Comparison of ENCODE assay signal across 11 mouse cellular contexts in the genomic region with DNA sequence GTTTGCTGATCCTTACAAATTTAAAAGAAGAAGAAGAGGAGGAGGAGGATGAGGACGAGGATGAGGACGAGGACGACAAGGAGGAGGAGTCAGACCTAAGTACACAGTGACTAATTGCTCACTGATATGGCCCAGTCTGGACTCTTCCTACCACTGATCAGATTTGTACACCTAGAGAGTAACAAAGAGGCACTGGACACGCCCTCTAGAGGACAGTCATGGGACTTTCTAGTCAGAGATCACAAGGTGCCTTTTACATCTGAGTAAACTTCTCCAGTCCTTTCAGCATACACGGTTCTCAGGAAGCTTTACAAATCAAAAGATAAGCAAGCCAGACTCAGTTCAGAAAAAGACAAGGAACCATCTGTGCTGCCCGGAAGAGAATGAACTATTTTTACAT. TPM values are rescaled to one million over a fixed set of nuclear protein-coding genes. Genes with fewer than 3 reads are reported as not detected.
DNase-seq lines count a peak whose midpoint lies in the region; ATAC-seq and TF ChIP-seq lines count a peak whose summit lies in the region.
"Had no signal": no experiment of that assay in that cellular context is flagged by ENCODE, and none has a peak within 500 bp of the region (broad histone marks: within the 10 kb centered on the region; RNA-seq: fewer than 3 reads in every experiment).

No protein-coding gene starts in this region.

- no peaks in the 10 kb centered on the region for H3K4me1 ChIP-seq in heart, postnatal 0 days (ENCODE audit: control insufficient read depth, insufficient read depth)
- no peaks in the 10 kb centered on the region for H3K4me1 ChIP-seq in neural tube, embryonic 11.5 days (ENCODE audit: control insufficient read depth, insufficient read depth, low read length)
- H3K4me1 ChIP-seq in neural tube, embryonic 15.5 days: 0 out of 2 replicates have a peak, but pooled peaks cover under 1% of the 10 kb centered on the region
- H3K4me1 ChIP-seq: forebrain, embryonic 12.5 days had no signal

- no peaks in the 10 kb centered on the region for H3K27me3 ChIP-seq in heart, postnatal 0 days (ENCODE audit: control insufficient read depth, insufficient read depth, low read length)
- H3K27me3 ChIP-seq in neural tube, embryonic 11.5 days (ENCODE audit: control insufficient read depth, insufficient read depth, low read length): no peaks in the 10 kb centered on the region
- H3K27me3 ChIP-seq in neural tube, embryonic 15.5 days (replicated peaks): no peaks in the 10 kb centered on the region
- H3K27me3 ChIP-seq: midbrain, embryonic 12.5 days had no signal

- ATAC-seq in heart, postnatal 0 days (ENCODE audit: insufficient read depth, low read depth): no peak
- ATAC-seq in neural tube, embryonic 11.5 days (ENCODE audit: insufficient read depth, low FRiP score, low TSS enrichment): no peak
- ATAC-seq in neural tube, embryonic 15.5 days (ENCODE audit: low FRiP score): no peak
- ATAC-seq in inflammation-experienced regulatory T-cells, adult 6 months: no peak
- ATAC-seq: activated CD4-positive, CD25-positive, alpha-beta regulatory T cell, adult 4 months had no signal

- no peak overlapping the region for H3K9ac ChIP-seq in heart, postnatal 0 days (replicated peaks; ENCODE audit: low read depth, low read length)
- no peak overlapping the region for H3K9ac ChIP-seq in neural tube, embryonic 11.5 days (ENCODE audit: low read length)
- H3K9ac ChIP-seq in neural tube, embryonic 15.5 days (replicated peaks): no peak overlapping the region
- H3K9ac ChIP-seq: forebrain, embryonic 12.5 days; midbrain, embryonic 12.5 days had no signal

- no peak overlapping the region for H3K4me2 ChIP-seq in heart, postnatal 0 days (ENCODE audit: low read depth, low read length)
- no peak overlapping the region for H3K4me2 ChIP-seq in neural tube, embryonic 11.5 days (ENCODE audit: low read depth)
- H3K4me2 ChIP-seq in neural tube, embryonic 15.5 days: no peak overlapping the region
- H3K4me2 ChIP-seq: forebrain, embryonic 12.5 days; midbrain, embryonic 12.5 days had no signal

- WGBS in heart, postnatal 0 days: 35% methylated on average over 6 of the region's 6 CpGs
- WGBS in neural tube, embryonic 11.5 days: 56% methylated on average over 6 of the region's 6 CpGs
- 47% methylated on average over 6 of the region's 6 CpGs for WGBS in neural tube, embryonic 15.5 days

- TF ChIP-seq EP300 in heart, postnatal 0 days (IDR thresholded peaks at IDR 0.05; ENCODE audit: low read depth): no peak

- peak; percentile 29; the same call in 1 of the 2 replicates for TF ChIP-seq CTCF in heart, postnatal 0 days (IDR thresholded peaks at IDR 0.05; ENCODE audit: low read depth)

- H3K36me3 ChIP-seq in heart, postnatal 0 days (replicated peaks; ENCODE audit: control insufficient read depth, insufficient read depth, low read length): no peaks in the 10 kb centered on the region
- no peaks in the 10 kb centered on the region for H3K36me3 ChIP-seq in neural tube, embryonic 11.5 days (ENCODE audit: control insufficient read depth, insufficient read depth, low read length)
- no peaks in the 10 kb centered on the region for H3K36me3 ChIP-seq in neural tube, embryonic 15.5 days
- H3K36me3 ChIP-seq: forebrain, embryonic 12.5 days; midbrain, embryonic 12.5 days had no signal

- no peak overlapping the region for H3K27ac ChIP-seq in heart, postnatal 0 days (ENCODE audit: low read depth)
- H3K27ac ChIP-seq in neural tube, embryonic 11.5 days (ENCODE audit: low read depth, low read length): no peak overlapping the region
- H3K27ac ChIP-seq in neural tube, embryonic 15.5 days (replicated peaks): no peak overlapping the region
- H3K27ac ChIP-seq: forebrain, embryonic 12.5 days; midbrain, embryonic 12.5 days had no signal

- no peaks in the 10 kb centered on the region for H3K9me3 ChIP-seq in heart, postnatal 0 days (replicated peaks; ENCODE audit: control insufficient read depth, low read length)
- H3K9me3 ChIP-seq in neural tube, embryonic 11.5 days (ENCODE audit: control insufficient read depth, low read length): no peaks in the 10 kb centered on the region
- H3K9me3 ChIP-seq in neural tube, embryonic 15.5 days (replicated peaks): no peaks in the 10 kb centered on the region
- H3K9me3 ChIP-seq: forebrain, embryonic 12.5 days; midbrain, embryonic 12.5 days had no signal

- DNase-seq in heart, postnatal 0 days (ENCODE audit: low spot score): no peak
- no peak for DNase-seq in heart, adult 9 months (ENCODE audit: low spot score in 2 of 2)
- DNase-seq in neural tube, embryonic 11.5 days (ENCODE audit: low spot score): peak; percentile 31
- DNase-seq in cerebellum, adult 9-11 months: peak; percentile 21
- peak; percentile 14 for DNase-seq in naive thymus-derived CD4-positive, alpha-beta T cell, adult 2 months (ENCODE audit: low read depth)
- no peak for DNase-seq in adrenal gland, postnatal 25 days

- no peak overlapping the region for H3K4me3 ChIP-seq in heart, postnatal 0 days (ENCODE audit: low read depth, low read length)
- no peak overlapping the region for H3K4me3 ChIP-seq in neural tube, embryonic 11.5 days (ENCODE audit: low read depth, low read length)
- H3K4me3 ChIP-seq in neural tube, embryonic 15.5 days (replicated peaks): no peak overlapping the region
- H3K4me3 ChIP-seq: forebrain, embryonic 12.5 days; midbrain, embryonic 12.5 days had no signal

RNA-seq across cellular contexts. Expression of gene Rasgef1b, which starts 20.2 kb away (rescaled TPM):
- total RNA-seq in heart, postnatal 0 days (2014; rRNA removed; ENCODE audit: low replicate concordance): 21.4 and 29.8 TPM in 2 replicates
- 18.7 and 19.0 TPM in 2 replicates for polyA plus RNA-seq in heart, postnatal 0 days (2015; fragmentation: Nextera tagmentation; extraction: Ambion mirVana)
- polyA plus RNA-seq in neural tube, embryonic 11.5 days (2014; fragmentation: Nextera tagmentation; extraction: Ambion mirVana): 19.9 and 20.7 TPM in 2 replicates
- polyA plus RNA-seq in neural tube, embryonic 15.5 days (2015; fragmentation: Nextera tagmentation; extraction: Ambion mirVana): 48.6 and 53.9 TPM in 2 replicates
- 7.1 and 7.2 TPM in 2 replicates for total RNA-seq in adrenal gland, postnatal 25 days (2021)
- 1 to 10 TPM; 1.6 to 3.3 (median 2.5) TPM for polyA plus RNA-seq in inflammation-experienced regulatory T-cells, adult 6 months (2017; shearing (Covaris generic))

Comparison
In these comparisons a context has a peak if more than half of its experiments do, and no peak if none do; other contexts are left out.
1. DNase-seq: peak in neural tube, embryonic 11.5 days (single experiment), cerebellum, adult 9-11 months (single experiment) and naive thymus-derived CD4-positive, alpha-beta T cell, adult 2 months (single experiment); none in heart, postnatal 0 days (single experiment), heart, adult 9 months (0 of 2) and adrenal gland, postnatal 25 days (single experiment).